Mouse (Mus musculus) kidney, adult 18-20 months (tissue): ENCODE measurements around the gene Spata1.

ENCODE experiments used
- DNase-seq: peaks from one replicate; pipeline ENCODE4 v3.0.0; 2021

Gene Spata1

GRCm38 (mm10) chr3:146418901-146419300, 80.7 kb downstream of the Spata1 start:
- no peak for DNase-seq

GRCm38 (mm10) chr3:146417873-146418272, 81.7 kb downstream of the Spata1 start:
- no peak for DNase-seq

GRCm38 (mm10) chr3:146414555-146414954, 85.0 kb downstream of the Spata1 start:
- DNase-seq, result peak; percentile 50

- DNase-seq, result no peak
Measured at GRCm38 (mm10) chr3:146413992-146414391, 85.6 kb downstream of the Spata1 start.

GRCm38 (mm10) chr3:146413016-146413415, 86.5 kb downstream of the Spata1 start:
- no peak for DNase-seq

GRCm38 (mm10) chr3:146412480-146412879, 87.1 kb downstream of the Spata1 start:
- no peak for DNase-seq

GRCm38 (mm10) chr3:146412008-146412407, 87.5 kb downstream of the Spata1 start:
- no peak for DNase-seq

GRCm38 (mm10) chr3:146410114-146410513, 89.4 kb downstream of the Spata1 start:
- DNase-seq, result no peak
